ENCODE assay signal across 20 mouse cellular contexts in the genomic region with DNA sequence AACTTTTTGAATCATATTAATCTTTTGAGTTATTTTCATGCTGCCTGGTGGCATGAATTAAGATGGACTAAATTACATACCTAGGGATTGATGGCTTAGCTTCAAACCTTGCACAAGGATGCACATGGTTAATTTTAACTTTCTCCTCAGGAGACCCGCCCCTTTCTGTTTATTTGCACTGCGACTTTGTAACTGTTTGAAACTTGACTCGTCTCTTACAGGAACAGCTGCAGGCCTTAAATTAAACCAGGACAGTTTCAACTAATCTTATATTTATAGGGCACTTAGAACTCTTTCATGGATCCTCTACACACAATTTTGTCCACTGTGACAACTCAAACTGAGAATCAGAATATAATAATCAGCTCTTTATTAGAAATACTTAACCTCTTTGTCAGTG. TPM values are rescaled to one million over a fixed set of nuclear protein-coding genes. Genes with fewer than 3 reads are reported as not detected.
DNase-seq lines count a peak whose midpoint lies in the region; ATAC-seq and TF ChIP-seq lines count a peak whose summit lies in the region.
"Had no signal": no experiment of that assay in that cellular context is flagged by ENCODE, and none has a peak within 500 bp of the region (broad histone marks: within the 10 kb centered on the region; RNA-seq: fewer than 3 reads in every experiment).

No protein-coding gene starts in this region.

- no peak for TF ChIP-seq POLR2A in limb, embryonic 14.5 days (IDR thresholded peaks at IDR 0.05; ENCODE audit: borderline replicate concordance, extremely low read depth, insufficient read depth, insufficient read length)

- no peak overlapping the region for H3K9ac ChIP-seq in heart, embryonic 15.5 days
- H3K9ac ChIP-seq in limb, embryonic 12.5 days (replicated peaks) = no peak overlapping the region
- H3K9ac ChIP-seq in limb, embryonic 14.5 days (ENCODE audit: low read depth, low read length, severe bottlenecking) = no peak overlapping the region
- H3K9ac ChIP-seq: hindbrain, embryonic 15.5 days; midbrain, embryonic 15.5 days; neural tube, embryonic 12.5 days had no signal

- no peak for ATAC-seq in heart, embryonic 15.5 days (replicated peaks; ENCODE audit: insufficient number of reproducible peaks, insufficient read depth, low FRiP score, low read depth)
- no peak for ATAC-seq in limb, embryonic 12.5 days (ENCODE audit: insufficient number of reproducible peaks, insufficient read depth, low FRiP score, low TSS enrichment, low read depth)
- peak; percentile 50 for ATAC-seq in limb, embryonic 14.5 days (ENCODE audit: low FRiP score, low read depth)
- ATAC-seq: forebrain, embryonic 14.5 days; inflammation-experienced regulatory T-cells, adult 6 months; midbrain, embryonic 15.5 days had no signal

- no peaks in the 10 kb centered on the region for H3K36me3 ChIP-seq in heart, embryonic 15.5 days
- no peaks in the 10 kb centered on the region for H3K36me3 ChIP-seq in heart, embryonic 10.5 days
- H3K36me3 ChIP-seq in limb, embryonic 12.5 days = no peaks in the 10 kb centered on the region
- no peaks in the 10 kb centered on the region for H3K36me3 ChIP-seq in limb, embryonic 10.5 days
- H3K36me3 ChIP-seq in limb, embryonic 14.5 days (ENCODE audit: control insufficient read depth, insufficient read depth, low read length) = no peaks in the 10 kb centered on the region
- H3K36me3 ChIP-seq: hindbrain, embryonic 10.5 days; hindbrain, embryonic 15.5 days; midbrain, embryonic 15.5 days; neural tube, embryonic 12.5 days had no signal

- WGBS in heart, embryonic 15.5 days = 38% methylated on average over 3 of the region's 3 CpGs
- 62% methylated on average over 3 of the region's 3 CpGs for WGBS in heart, embryonic 10.5 days
- 7% methylated on average over 3 of the region's 3 CpGs for WGBS in limb, embryonic 12.5 days
- WGBS in limb, embryonic 10.5 days = 30% methylated on average over 3 of the region's 3 CpGs
- 7% methylated on average over 3 of the region's 3 CpGs for WGBS in limb, embryonic 14.5 days

- no peaks in the 10 kb centered on the region for H3K9me3 ChIP-seq in heart, embryonic 15.5 days (replicated peaks)
- no peaks in the 10 kb centered on the region for H3K9me3 ChIP-seq in heart, embryonic 10.5 days
- H3K9me3 ChIP-seq in limb, embryonic 12.5 days = no peaks in the 10 kb centered on the region
- H3K9me3 ChIP-seq in limb, embryonic 10.5 days (replicated peaks) = no peaks in the 10 kb centered on the region
- H3K9me3 ChIP-seq in limb, embryonic 14.5 days (ENCODE audit: control insufficient read depth, low read length) = no peaks in the 10 kb centered on the region
- H3K9me3 ChIP-seq: hindbrain, embryonic 15.5 days; midbrain, embryonic 15.5 days; neural tube, embryonic 12.5 days had no signal

- no peak overlapping the region for H3K4me3 ChIP-seq in heart, embryonic 15.5 days
- no peak overlapping the region for H3K4me3 ChIP-seq in heart, embryonic 10.5 days
- H3K4me3 ChIP-seq in limb, embryonic 12.5 days (replicated peaks) = no peak overlapping the region
- no peak overlapping the region for H3K4me3 ChIP-seq in limb, embryonic 10.5 days
- H3K4me3 ChIP-seq in limb, embryonic 14.5 days (replicated peaks; ENCODE audit: low read length) = no peak overlapping the region
- H3K4me3 ChIP-seq: hindbrain, embryonic 10.5 days; hindbrain, embryonic 15.5 days; midbrain, embryonic 15.5 days; neural tube, embryonic 12.5 days had no signal

- H3K27me3 ChIP-seq in heart, embryonic 15.5 days = no peaks in the 10 kb centered on the region
- H3K27me3 ChIP-seq in heart, embryonic 10.5 days (ENCODE audit: insufficient read depth, poor library complexity, severe bottlenecking) = no peaks in the 10 kb centered on the region
- H3K27me3 ChIP-seq in limb, embryonic 12.5 days = no peaks in the 10 kb centered on the region
- no peaks in the 10 kb centered on the region for H3K27me3 ChIP-seq in limb, embryonic 10.5 days (ENCODE audit: low read depth, poor library complexity, severe bottlenecking)
- no peaks in the 10 kb centered on the region for H3K27me3 ChIP-seq in limb, embryonic 14.5 days (ENCODE audit: control insufficient read depth, insufficient read depth, low read length)
- H3K27me3 ChIP-seq: hindbrain, embryonic 15.5 days; midbrain, embryonic 15.5 days; neural tube, embryonic 12.5 days had no signal

- H3K4me2 ChIP-seq in heart, embryonic 15.5 days = no peak overlapping the region
- H3K4me2 ChIP-seq in limb, embryonic 12.5 days = no peak overlapping the region
- H3K4me2 ChIP-seq in limb, embryonic 14.5 days (replicated peaks; ENCODE audit: low read depth, low read length, severe bottlenecking) = no peak overlapping the region
- H3K4me2 ChIP-seq: hindbrain, embryonic 15.5 days; liver, embryonic 11.5 days; midbrain, embryonic 15.5 days; neural tube, embryonic 12.5 days had no signal

- peaks cover 6% of the 10 kb centered on the region; the same call in 1 of the 2 replicates for H3K4me1 ChIP-seq in heart, embryonic 15.5 days (replicated peaks)
- H3K4me1 ChIP-seq in heart, embryonic 10.5 days = no peaks in the 10 kb centered on the region
- H3K4me1 ChIP-seq in limb, embryonic 12.5 days (replicated peaks) = peaks cover 6% of the 10 kb centered on the region; the same call in 1 of the 2 replicates
- peaks cover 13% of the 10 kb centered on the region; the same call in 1 of the 2 replicates for H3K4me1 ChIP-seq in limb, embryonic 10.5 days
- H3K4me1 ChIP-seq in limb, embryonic 14.5 days (ENCODE audit: control insufficient read depth, insufficient read depth, low read length) = no peaks in the 10 kb centered on the region
- H3K4me1 ChIP-seq: hindbrain, embryonic 10.5 days; hindbrain, embryonic 15.5 days; midbrain, embryonic 15.5 days; neural tube, embryonic 12.5 days had no signal

- DNase-seq in heart, embryonic 10.5 days (ENCODE audit: low spot score) = no peak
- no peak for DNase-seq in limb, embryonic 10.5 days (ENCODE audit: low spot score)
- peak; percentile 16 for DNase-seq in limb, embryonic 14.5 days (ENCODE audit: low spot score)
- peak; percentile 76 for DNase-seq in skeletal muscle tissue, adult 2 months (ENCODE audit: low read depth, low spot score)
- DNase-seq: B cell, adult 2 months; cerebellum, adult 11-12 months; cerebellum, adult 9-11 months; kidney, adult 2 months; kidney, postnatal 10 days; layer of hippocampus, adult 9-11 months; right cerebral cortex, postnatal 4 days had no signal

- H3K27ac ChIP-seq in heart, embryonic 15.5 days = 0 out of 2 replicates have a peak overlapping the region, but pooled peaks have one; percentile 84
- no peak overlapping the region for H3K27ac ChIP-seq in heart, embryonic 10.5 days
- H3K27ac ChIP-seq in limb, embryonic 12.5 days = 0 out of 2 replicates have a peak overlapping the region, but pooled peaks have one; percentile 41
- H3K27ac ChIP-seq in limb, embryonic 10.5 days = no peak overlapping the region
- no peak overlapping the region for H3K27ac ChIP-seq in limb, embryonic 14.5 days (replicated peaks; ENCODE audit: low read depth, low read length)
- H3K27ac ChIP-seq: hindbrain, embryonic 10.5 days; hindbrain, embryonic 15.5 days; midbrain, embryonic 15.5 days; neural tube, embryonic 12.5 days had no signal

RNA-seq across cellular contexts. Expression of a gene that starts 0.8 kb away (rescaled TPM):
- 51.0 and 59.1 TPM in 2 replicates for polyA plus RNA-seq in heart, embryonic 15.5 days (2015; fragmentation: Nextera tagmentation; extraction: Ambion mirVana)
- polyA plus RNA-seq in heart, embryonic 10.5 days (2016; fragmentation: Nextera tagmentation; extraction: Ambion mirVana) = 0.39 and 1.8 TPM in 2 replicates
- 4.0 and 6.1 TPM in 2 replicates for polyA plus RNA-seq in limb, embryonic 12.5 days (2016; fragmentation: Nextera tagmentation; extraction: Ambion mirVana)
- 0.18 and 0.43 TPM in 2 replicates for polyA plus RNA-seq in limb, embryonic 10.5 days (2016; fragmentation: Nextera tagmentation; extraction: Ambion mirVana)
- polyA plus RNA-seq in limb, embryonic 14.5 days (2012; rRNA removed) = 9.5 and 10.4 TPM in 2 replicates
- 12.1 and 12.5 TPM in 2 replicates for polyA plus RNA-seq in limb, embryonic 14.5 days (2014; fragmentation: Nextera tagmentation; extraction: Ambion mirVana)
- polyA plus RNA-seq: inflammation-experienced regulatory T-cells, adult 6 months had no signal

RNA-seq across cellular contexts. Expression of a gene that starts 50.5 kb away (rescaled TPM):
- 0.53 and 1.3 TPM in 2 replicates for polyA plus RNA-seq in heart, embryonic 15.5 days (2015; fragmentation: Nextera tagmentation; extraction: Ambion mirVana)
- 0.12 and 0.29 TPM in 2 replicates for polyA plus RNA-seq in heart, embryonic 10.5 days (2016; fragmentation: Nextera tagmentation; extraction: Ambion mirVana)
- polyA plus RNA-seq in limb, embryonic 12.5 days (2016; fragmentation: Nextera tagmentation; extraction: Ambion mirVana) = 0.41 and 0.47 TPM in 2 replicates
- 0.19 and 0.26 TPM in 2 replicates for polyA plus RNA-seq in limb, embryonic 10.5 days (2016; fragmentation: Nextera tagmentation; extraction: Ambion mirVana)
- 1.1 and 1.2 TPM in 2 replicates for polyA plus RNA-seq in limb, embryonic 14.5 days (2012; rRNA removed)
- polyA plus RNA-seq in limb, embryonic 14.5 days (2014; fragmentation: Nextera tagmentation; extraction: Ambion mirVana) = 0.70 and 0.81 TPM in 2 replicates

Comparison
In these comparisons a context has a peak if more than half of its experiments do, and no peak if none do; other contexts are left out.
1. H3K27ac ChIP-seq: peak in heart, embryonic 15.5 days (single experiment) and limb, embryonic 12.5 days (single experiment); none in heart, embryonic 10.5 days (single experiment), limb, embryonic 10.5 days (single experiment) and limb, embryonic 14.5 days (single experiment).
2. DNase-seq: peak in limb, embryonic 14.5 days (single experiment) and skeletal muscle tissue, adult 2 months (single experiment); none in heart, embryonic 10.5 days (single experiment) and limb, embryonic 10.5 days (single experiment).